Mouse (Mus musculus) MEL (cell line): Measurements from ENCODE around the gene Vsig2.

Experiments
- CTCF ChIP-seq, 3 experiments: IDR thresholded peaks in 2 of 3; conservative IDR thresholded peaks in 1 of 3; 2 replicates each; pipeline ENCODE4 v1.5.1; 2011 to 2012; ENCODE audit warnings: low read length in 3 of 3, low read depth in 2 of 3, mild to moderate bottlenecking in 2 of 3, improper control_type of control experiment in 1 of 3, inconsistent platforms in 1 of 3, mixed read lengths in 1 of 3, moderate library complexity in 1 of 3; ENCODE audit not compliant: control insufficient read depth in 1 of 3, insufficient read depth in 1 of 3, poor library complexity in 1 of 3, severe bottlenecking in 1 of 3
- MEF2A ChIP-seq: IDR thresholded peaks from 2 replicates; pipeline ENCODE4 v1.6.1; 2014; ENCODE audit warnings: low read depth, mild to moderate bottlenecking, inconsistent platforms, low read length, improper control_type of control experiment; ENCODE audit not compliant: poor library complexity, insufficient replicate concordance, severe bottlenecking; ENCODE audit errors: extremely low read depth
- POLR2A ChIP-seq, 2 experiments: IDR thresholded peaks; 2 replicates each; pipeline ENCODE4 v1.6.1; 2011 to 2012; ENCODE audit warnings: low read length in 2 of 2, mild to moderate bottlenecking in 2 of 2, control low read depth in 1 of 2, improper control_type of control experiment in 1 of 2, low read depth in 1 of 2, moderate library complexity in 1 of 2; ENCODE audit not compliant: control insufficient read depth in 1 of 2, insufficient read depth in 1 of 2, poor library complexity in 1 of 2
- RAD21 ChIP-seq: IDR thresholded peaks from 2 replicates; pipeline ENCODE4 v1.6.1; 2011; ENCODE audit warnings: mild to moderate bottlenecking, low read depth, low read length, improper control_type of control experiment
- RCOR1 ChIP-seq: IDR thresholded peaks from 2 replicates; pipeline ENCODE4 v1.6.1; 2012; ENCODE audit warnings: low read depth, mild to moderate bottlenecking, inconsistent platforms, low read length, improper control_type of control experiment
- TCF12 ChIP-seq: IDR thresholded peaks from 2 replicates; pipeline ENCODE4 v1.6.1; 2014; ENCODE audit warnings: low read depth, mild to moderate bottlenecking, inconsistent platforms, low read length, improper control_type of control experiment, moderate library complexity
- USF1 ChIP-seq: IDR thresholded peaks from 2 replicates; pipeline ENCODE4 v1.6.1; 2014; ENCODE audit warnings: low read depth, mild to moderate bottlenecking, inconsistent platforms, low read length, improper control_type of control experiment, moderate library complexity
- USF2 ChIP-seq, 2 experiments: IDR thresholded peaks; 2 replicates each; pipeline ENCODE4 v1.6.1; 2011 to 2012; ENCODE audit warnings: improper control_type of control experiment in 2 of 2, low read length in 2 of 2, borderline replicate concordance in 1 of 2, inconsistent platforms in 1 of 2, low read depth in 1 of 2, mild to moderate bottlenecking in 1 of 2; ENCODE audit not compliant: insufficient read depth in 1 of 2
- ZMIZ1 ChIP-seq: IDR thresholded peaks from 2 replicates; pipeline ENCODE4 v1.6.1; 2012; ENCODE audit warnings: low read depth, mild to moderate bottlenecking, inconsistent platforms, low read length, improper control_type of control experiment, moderate library complexity
- ZNF384 ChIP-seq: IDR thresholded peaks from 2 replicates; pipeline ENCODE4 v1.6.1; 2012; ENCODE audit warnings: low read depth, mild to moderate bottlenecking, inconsistent platforms, low read length, improper control_type of control experiment

DNA sequence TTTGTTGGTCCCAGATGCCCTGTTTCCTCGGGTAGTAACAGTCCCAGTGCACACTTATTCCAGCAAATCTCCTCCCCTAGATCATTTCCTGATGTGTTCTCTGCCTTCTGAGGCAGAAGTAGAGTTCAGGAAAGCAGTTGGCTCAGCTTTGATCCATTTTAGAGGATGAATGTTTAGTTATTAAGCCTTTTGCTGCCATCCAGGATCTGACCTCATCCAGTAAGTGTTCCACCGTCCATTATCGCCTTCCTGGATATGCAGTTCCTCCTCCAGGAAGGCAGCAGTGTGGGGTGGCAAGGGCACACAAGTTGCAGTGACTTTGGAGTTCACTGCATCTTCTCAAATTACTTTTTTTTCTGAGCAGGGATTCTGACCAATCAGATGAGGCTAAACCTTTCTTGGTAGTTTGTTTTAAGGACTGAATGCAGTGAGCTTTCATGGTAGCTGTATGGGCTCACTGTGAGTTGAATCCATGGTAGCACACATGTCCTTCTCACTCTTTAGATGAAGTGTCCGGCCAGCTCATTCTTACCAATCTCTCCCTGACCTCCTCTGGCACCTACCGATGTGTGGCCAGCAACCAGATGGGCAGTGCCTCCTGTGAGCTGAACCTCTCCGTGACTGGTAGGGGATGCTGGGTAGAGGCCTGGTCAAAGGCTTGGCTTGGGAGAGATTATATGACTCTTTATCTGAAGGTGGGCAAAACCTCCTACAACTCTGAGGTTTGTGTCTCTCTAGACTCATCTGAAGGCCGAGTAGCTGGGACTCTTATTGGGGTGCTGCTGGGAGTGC, 3.0 kb downstream of the Vsig2 start:
- TF ChIP-seq ZMIZ1 (no peak), POLR2A (IDR thresholded peaks at IDR 0.05; ENCODE audit: control insufficient read depth in 1 of 2, insufficient read depth in 1 of 2, low read depth in 1 of 2, low read length in 2 of 2, poor library complexity in 1 of 2) (no peak), RCOR1 (no peak), USF2 (IDR thresholded peaks at IDR 0.05; ENCODE audit: borderline replicate concordance in 1 of 2, insufficient read depth in 1 of 2, low read depth in 1 of 2, low read length in 2 of 2) (no peak), RAD21 (no peak), CTCF (IDR thresholded peaks at IDR 0.05 in 2 of 3, conservative IDR thresholded peaks at IDR 0.05 in 1 of 3; ENCODE audit: control insufficient read depth in 1 of 3, insufficient read depth in 1 of 3, low read depth in 2 of 3, low read length in 3 of 3, poor library complexity in 1 of 3, severe bottlenecking in 1 of 3) (no peak), TCF12 (no peak), ZNF384 (no peak), USF1 (no peak), MEF2A (no peak)
